Mouse (Mus musculus) liver, embryonic 11.5 days (tissue): ENCODE measurements at regions not wholly inside any gene's neighbourhood (a gene's known extent, or its start where the extent isn't known, plus 50 kb on each side); places are given as distances from the start of the nearest gene placed in this dataset. TPM values are rescaled to one million over a fixed set of nuclear protein-coding genes. Genes with fewer than 3 reads are reported as not detected.
"Not testable (repeated sequence)": the region's sequence is repeated elsewhere in the genome, so short reads cannot be mapped to it uniquely, and the experiment has no call there.

Source experiments
- ATAC-seq: fragments of 200-750 bp; cut with Nextera tagmentation; replicated peaks from 2 replicates; pipeline ENCODE4 v1.8.0; 2017; ENCODE audit warnings: moderate number of reproducible peaks, mild to moderate bottlenecking, moderate TSS enrichment, moderate library complexity; ENCODE audit not compliant: low FRiP score
- DNase-seq: peaks from one replicate; pipeline ENCODE4 v3.0.0-alpha.2; 2017; ENCODE audit warnings: low spot score
- H3K27ac ChIP-seq: fragments of 300-500 bp; sonication (generic); 2 replicates; pipeline ENCODE4 v1.5.1; 2014; ENCODE audit warnings: mild to moderate bottlenecking, low read depth, low read length, control low read depth
- H3K27me3 ChIP-seq: fragments of 300-500 bp; sonication (generic); replicated peaks from 2 replicates; pipeline ENCODE4 v1.6.1; 2014; ENCODE audit warnings: low read length, mixed read lengths; ENCODE audit not compliant: control insufficient read depth, insufficient read depth
- H3K36me3 ChIP-seq: fragments of 300-500 bp; sonication (generic); 2 replicates; pipeline ENCODE4 v1.6.1; 2014; ENCODE audit warnings: mild to moderate bottlenecking, low read length, moderate library complexity, mixed read lengths; ENCODE audit not compliant: control insufficient read depth, insufficient read depth
- H3K4me1 ChIP-seq: fragments of 300-500 bp; sonication (generic); replicated peaks from 2 replicates; pipeline ENCODE4 v1.6.1; 2014; ENCODE audit warnings: low read length, mixed read lengths; ENCODE audit not compliant: control insufficient read depth, insufficient read depth
- H3K4me2 ChIP-seq: fragments of 300-500 bp; sonication (generic); 2 replicates; pipeline ENCODE4 v1.6.1; 2014; ENCODE audit warnings: mild to moderate bottlenecking, control low read depth, moderate library complexity
- H3K4me3 ChIP-seq: fragments of 300-500 bp; sonication (generic); 2 replicates; pipeline ENCODE4 v1.5.1; 2014; ENCODE audit warnings: low read depth, low read length, control low read depth
- H3K9ac ChIP-seq: fragments of 300-500 bp; sonication (generic); 2 replicates; pipeline ENCODE4 v1.6.1; 2014; ENCODE audit warnings: low read depth, low read length, control low read depth
- H3K9me3 ChIP-seq: fragments of 300-500 bp; sonication (generic); 2 replicates; pipeline ENCODE4 v1.6.1; 2016; ENCODE audit warnings: low read length, inconsistent platforms, mixed read lengths; ENCODE audit not compliant: control insufficient read depth
- WGBS: fragments of 180-500 bp; shearing (Covaris S2); extraction: QIAGEN DNeasy Blood & Tissue Kit; methylation state at CpG from one replicate; pipeline ENCODE4 v1.1.7; 2014; 5-methylcytosine and 5-hydroxymethylcytosine counted together
- microRNA-seq: library from miRNA; unstranded; fragments of <30 nt; microRNA quantifications from one replicate; pipeline ENCODE4, GENCODE M21; 2017; ENCODE audit warnings: borderline number of aligned reads

DNA sequence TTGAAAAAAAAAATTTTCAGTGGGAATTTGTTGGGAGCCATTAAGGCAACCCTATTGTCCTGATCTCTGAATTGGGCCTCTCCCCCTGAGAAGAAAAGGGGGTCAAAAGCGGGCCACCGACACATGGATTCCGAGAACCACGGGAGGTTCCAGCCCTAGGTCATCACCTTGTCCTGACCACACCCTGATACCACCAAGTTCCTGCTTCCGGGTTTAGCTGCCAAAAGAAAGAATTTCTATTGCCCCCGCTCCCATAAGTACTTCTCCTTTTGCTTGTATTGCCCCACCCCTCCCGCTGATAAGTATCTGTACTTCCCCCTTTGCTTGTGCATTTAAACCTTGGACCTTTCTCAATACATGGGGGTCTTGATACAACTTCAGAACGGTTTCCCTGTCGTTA is 50.8 kb upstream of the Zfp808 start:
- H3K27me3 ChIP-seq, DNase-seq: not testable (repeated sequence)
- 81% methylated on average over 9 of the region's 9 CpGs for WGBS

More for the DNA sequence above, 50.8 kb upstream of the Zfp808 start:
- H3K9me3 ChIP-seq, H3K36me3 ChIP-seq, H3K4me3 ChIP-seq, H3K4me2 ChIP-seq, H3K4me1 ChIP-seq, ATAC-seq, H3K9ac ChIP-seq, H3K27ac ChIP-seq: not testable (repeated sequence)

Small RNA genes lying in the stretch of these regions (microRNA-seq; reads per million reads assigned to microRNA genes)
- gene Gm25649: not detected
